Mouse (Mus musculus) liver, adult (tissue): ENCODE measurements around the gene Fpgs.
A peak's percentile ranks its signal among the peaks of the same experiment; 100 is the strongest.

ENCODE experiments used
- GATA4 ChIP-seq: IDR thresholded peaks from 2 replicates; pipeline ENCODE4 v1.6.1; 2014; ENCODE audit warnings: mild to moderate bottlenecking, low read length; ENCODE audit not compliant: insufficient replicate concordance

The Fpgs gene

GRCm38 (mm10) chr2:32669876-32670275 is 34.1 kb downstream of the Fpgs start:
- TF ChIP-seq GATA4 = no peak

GRCm38 (mm10) chr2:32668176-32668575 is 35.8 kb downstream of the Fpgs start:
- TF ChIP-seq GATA4 = no peak

- TF ChIP-seq GATA4 = no peak
Measured at GRCm38 (mm10) chr2:32667775-32668174, 36.2 kb downstream of the Fpgs start.

- no peak for TF ChIP-seq GATA4
Measured at GRCm38 (mm10) chr2:32665853-32666252, 38.1 kb downstream of the Fpgs start.

- TF ChIP-seq GATA4 = no peak
Measured at GRCm38 (mm10) chr2:32665345-32665744, 38.6 kb downstream of the Fpgs start.

GRCm38 (mm10) chr2:32662291-32662690 is 41.7 kb downstream of the Fpgs start:
- TF ChIP-seq GATA4 = no peak

- TF ChIP-seq GATA4 = peak; percentile 99
Measured at GRCm38 (mm10) chr2:32661509-32662107, 42.3 kb downstream of the Fpgs start.

- TF ChIP-seq GATA4 = no peak
Measured at GRCm38 (mm10) chr2:32658873-32659272, 45.1 kb downstream of the Fpgs start.

- peak; percentile 51; the same call in 1 of the 2 replicates for TF ChIP-seq GATA4
Measured at GRCm38 (mm10) chr2:32655826-32656225, 48.1 kb downstream of the Fpgs start.

GRCm38 (mm10) chr2:32655394-32655744 is 48.6 kb downstream of the Fpgs start:
- no peak for TF ChIP-seq GATA4

GRCm38 (mm10) chr2:32654743-32655393 is 49.1 kb downstream of the Fpgs start:
- no peak; the same call in 1 of the 2 replicates for TF ChIP-seq GATA4

GRCm38 (mm10) chr2:32653764-32654163 is 50.2 kb downstream of the Fpgs start:
- no peak for TF ChIP-seq GATA4

GRCm38 (mm10) chr2:32647366-32647765 is 56.6 kb downstream of the Fpgs start:
- TF ChIP-seq GATA4 = no peak

GRCm38 (mm10) chr2:32646379-32647056 is 57.4 kb downstream of the Fpgs start, which contains the start of gene Eng:
TSS of gene Eng (plus strand) at chr2:32646595.
- no peak; the same call in 1 of the 2 replicates for TF ChIP-seq GATA4

GRCm38 (mm10) chr2:32645647-32646046 is 58.3 kb downstream of the Fpgs start:
- TF ChIP-seq GATA4 = no peak

- TF ChIP-seq GATA4 = no peak
Measured at GRCm38 (mm10) chr2:32644799-32645475, 59.0 kb downstream of the Fpgs start.

- peak; percentile 84; the same call in 1 of the 2 replicates for TF ChIP-seq GATA4
Measured at GRCm38 (mm10) chr2:32644083-32644482, 59.9 kb downstream of the Fpgs start.
